Mouse (Mus musculus) MEL (cell line): ENCODE data around the gene Arhgef2.

ENCODE experiments used
- CTCF ChIP-seq, 3 experiments: IDR thresholded peaks in 2 of 3; conservative IDR thresholded peaks in 1 of 3; 2 replicates each; pipeline ENCODE4 v1.5.1; 2011 to 2012; ENCODE audit warnings: low read length in 3 of 3, low read depth in 2 of 3, mild to moderate bottlenecking in 2 of 3, improper control_type of control experiment in 1 of 3, inconsistent platforms in 1 of 3, mixed read lengths in 1 of 3, moderate library complexity in 1 of 3; ENCODE audit not compliant: control insufficient read depth in 1 of 3, insufficient read depth in 1 of 3, poor library complexity in 1 of 3, severe bottlenecking in 1 of 3
- EP300 ChIP-seq, 2 experiments: IDR thresholded peaks; 2 replicates each; pipeline ENCODE4 v1.6.1; 2011; ENCODE audit warnings: improper control_type of control experiment in 2 of 2, low read length in 2 of 2, low read depth in 1 of 2, mild to moderate bottlenecking in 1 of 2

GRCm38 (mm10) chr3:88630018-88630417 lies 24.3 kb downstream of the Arhgef2 start:
- TF ChIP-seq EP300 (IDR thresholded peaks at IDR 0.05; ENCODE audit: low read depth in 1 of 2, low read length in 2 of 2) (no peak), CTCF (IDR thresholded peaks at IDR 0.05 in 2 of 3, conservative IDR thresholded peaks at IDR 0.05 in 1 of 3; ENCODE audit: control insufficient read depth in 1 of 3, insufficient read depth in 1 of 3, low read depth in 2 of 3, low read length in 3 of 3, poor library complexity in 1 of 3, severe bottlenecking in 1 of 3) (no peak)
